Mouse (Mus musculus): ENCODE data around the gene Lyg1. TPM values are rescaled to one million over a fixed set of nuclear protein-coding genes. Genes with fewer than 3 reads are reported as not detected.

The Lyg1 gene
- total RNA-seq (2021), result not detected
- not detected in 2 replicates for polyA plus RNA-seq (2012; rRNA removed)
- long read RNA-seq, result 0 reads

GRCm38 (mm10) chr1:37957659-37958058 lies at the start of gene Lyg1:
Lyg1 (minus strand) TSS chr1:37957759.
- Histone ChIP-seq H3K36me3 (ENCODE audit: control insufficient read depth, insufficient read depth, low read length) (no peaks in the 10 kb centered on the region), H3K4me1 (ENCODE audit: control insufficient read depth, insufficient read depth, low read length) (no peaks in the 10 kb centered on the region), H3K79me2 (replicated peaks; ENCODE audit: control insufficient read depth, insufficient read depth, low read length) (no peaks in the 10 kb centered on the region), H3K27ac (no peak within 1 kb of the TSS), H3K9ac (ENCODE audit: low read depth, low read length) (no peak within 1 kb of the TSS), H3K27me3 (ENCODE audit: control insufficient read depth, insufficient read depth, low read length) (no peaks in the 10 kb centered on the region), H3K4me3 (no peak within 1 kb of the TSS)
- 79% methylated on average over 5 of the region's 5 CpGs for WGBS
- intact Hi-C loops (cut with DNase I), result no loop called here
- TF ChIP-seq POLR2A (IDR thresholded peaks at IDR 0.05; ENCODE audit: insufficient read depth, low read depth, low read length), result no peak
- TF ChIP-seq CTCF (IDR thresholded peaks at IDR 0.05), result no peak
- TF ChIP-seq EP300 (IDR thresholded peaks at IDR 0.05; ENCODE audit: insufficient read depth, low read depth, low read length), result no peak
- DNase-seq, result no peak

DNA sequence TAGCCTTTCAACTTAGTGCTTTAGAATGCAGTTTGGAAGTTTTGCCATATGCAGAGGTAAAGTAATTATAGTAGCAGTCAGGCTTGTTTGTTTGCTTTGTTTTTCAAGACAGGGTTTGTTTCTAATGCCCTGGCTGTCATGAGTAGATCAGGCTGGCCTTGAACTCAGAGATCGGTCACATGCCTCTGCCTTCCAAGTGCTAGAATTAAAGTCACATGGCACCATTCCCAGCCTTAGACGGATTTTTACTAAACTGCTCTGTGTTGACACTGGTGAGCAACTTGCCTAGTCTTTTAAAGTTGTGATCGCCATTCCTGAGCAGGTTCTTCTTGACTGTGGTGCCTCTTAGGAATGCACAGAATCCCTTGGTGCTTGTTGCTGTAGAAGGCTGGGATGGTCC lies 49.2 kb upstream of the Lyg1 start:
- no peaks in the 10 kb centered on the region for H3K27me3 ChIP-seq (ENCODE audit: control insufficient read depth, insufficient read depth, low read length)
- TF ChIP-seq EP300 (IDR thresholded peaks at IDR 0.05; ENCODE audit: insufficient read depth, low read depth, low read length), result no peak
- no peak for TF ChIP-seq POLR2A (IDR thresholded peaks at IDR 0.05; ENCODE audit: insufficient read depth, low read depth, low read length)
- TF ChIP-seq CTCF (IDR thresholded peaks at IDR 0.05), result no peak
- no peak overlapping the region for H3K27ac ChIP-seq
- H3K4me1 ChIP-seq (ENCODE audit: control insufficient read depth, insufficient read depth, low read length), result 0 out of 2 replicates have a peak, but pooled peaks cover 1% of the 10 kb centered on the region
- whole genome bisulfite sequencing, result 53% methylated on average over 3 of the region's 3 CpGs
- intact Hi-C loops (cut with DNase I), result no loop called here
- H3K9ac ChIP-seq (ENCODE audit: low read depth, low read length), result no peak overlapping the region
- H3K36me3 ChIP-seq (ENCODE audit: control insufficient read depth, insufficient read depth, low read length), result no peaks in the 10 kb centered on the region
- no peak overlapping the region for H3K4me3 ChIP-seq
- peaks cover 12% of the 10 kb centered on the region for H3K79me2 ChIP-seq (replicated peaks; ENCODE audit: control insufficient read depth, insufficient read depth, low read length)
- no peak for DNase-seq

DNA sequence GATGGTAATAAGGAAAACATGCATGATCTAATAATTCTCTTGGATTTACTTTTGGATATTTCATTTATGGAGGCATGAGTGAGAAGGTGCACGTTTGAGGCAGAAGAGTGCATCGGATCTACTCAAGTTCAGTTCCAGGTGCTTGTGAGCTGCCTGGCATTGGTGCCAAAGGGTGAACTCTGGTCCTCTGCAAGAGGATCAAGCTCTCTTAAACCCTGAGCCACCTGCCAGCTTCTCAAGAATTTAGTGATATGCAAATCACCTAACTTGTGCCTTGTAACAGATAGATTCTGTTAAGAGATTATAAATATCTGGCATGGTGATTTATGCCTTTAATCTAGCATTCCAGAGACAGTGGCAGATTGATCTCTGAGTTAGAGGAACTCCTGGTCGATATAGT lies 45.5 kb upstream of the Lyg1 start:
- H3K27me3 ChIP-seq (ENCODE audit: control insufficient read depth, insufficient read depth, low read length), result no peaks in the 10 kb centered on the region
- 0 out of 2 replicates have a peak, but pooled peaks cover 1% of the 10 kb centered on the region for H3K4me1 ChIP-seq (ENCODE audit: control insufficient read depth, insufficient read depth, low read length)
- no peak for TF ChIP-seq EP300 (IDR thresholded peaks at IDR 0.05; ENCODE audit: insufficient read depth, low read depth, low read length)
- no peak for TF ChIP-seq POLR2A (IDR thresholded peaks at IDR 0.05; ENCODE audit: insufficient read depth, low read depth, low read length)
- TF ChIP-seq CTCF (IDR thresholded peaks at IDR 0.05), result no peak
- intact Hi-C loops (cut with DNase I), result no loop called here
- H3K79me2 ChIP-seq (replicated peaks; ENCODE audit: control insufficient read depth, insufficient read depth, low read length), result peaks cover 12% of the 10 kb centered on the region
- H3K9ac ChIP-seq (ENCODE audit: low read depth, low read length), result no peak overlapping the region
- 67% methylated on average over 3 of the region's 3 CpGs for WGBS
- H3K36me3 ChIP-seq (ENCODE audit: control insufficient read depth, insufficient read depth, low read length), result peaks cover 4% of the 10 kb centered on the region; the same call in 1 of the 2 replicates
- H3K27ac ChIP-seq, result no peak overlapping the region
- no peak for DNase-seq
- H3K4me3 ChIP-seq, result no peak overlapping the region

DNA sequence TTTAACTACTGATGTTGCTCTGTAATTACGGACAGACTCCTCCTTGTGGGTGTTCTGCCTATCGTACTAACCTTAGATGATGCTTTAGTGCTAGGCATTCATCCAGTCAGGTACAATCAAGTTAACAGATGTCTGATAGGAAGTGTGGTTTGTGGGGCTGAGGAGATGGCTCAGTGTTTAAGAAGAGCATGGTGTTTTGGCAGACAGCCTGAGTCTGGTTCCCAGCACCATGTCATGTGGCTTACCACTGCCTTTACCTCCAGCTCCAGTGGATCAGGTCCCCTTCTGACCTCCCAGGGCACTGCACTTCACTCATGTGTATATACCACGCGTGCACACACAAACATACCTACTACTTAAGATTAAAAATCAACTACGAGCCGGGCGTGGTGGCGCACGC lies 44.4 kb upstream of the Lyg1 start:
- no peak overlapping the region for H3K4me3 ChIP-seq

DNA sequence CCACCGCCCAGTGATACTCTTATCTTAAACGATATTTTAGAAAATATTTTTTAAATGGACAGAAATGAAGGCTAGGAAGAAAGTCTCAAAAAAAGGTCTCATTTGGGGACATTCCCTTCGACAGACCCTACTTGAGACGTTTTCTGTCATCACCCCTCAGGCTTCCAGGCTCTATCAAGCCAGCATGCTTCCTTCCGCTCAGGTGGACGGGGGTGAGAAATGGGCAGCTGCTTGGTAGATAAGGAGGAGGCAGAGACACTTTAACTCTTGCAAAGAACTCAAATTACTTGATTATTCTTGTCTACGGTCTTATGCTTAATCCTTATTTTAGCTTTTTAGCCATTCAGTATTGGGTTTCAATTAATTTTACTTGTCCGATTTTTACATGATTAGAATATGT lies 43.3 kb upstream of the Lyg1 start:
- peaks cover 3% of the 10 kb centered on the region for H3K4me1 ChIP-seq (ENCODE audit: control insufficient read depth, insufficient read depth, low read length)
- H3K36me3 ChIP-seq (ENCODE audit: control insufficient read depth, insufficient read depth, low read length), result peaks cover 8% of the 10 kb centered on the region
- no peak for DNase-seq
- no peaks in the 10 kb centered on the region for H3K27me3 ChIP-seq (ENCODE audit: control insufficient read depth, insufficient read depth, low read length)
- intact Hi-C loops (cut with DNase I), result no loop called here
- no peak overlapping the region for H3K4me3 ChIP-seq
- no peak overlapping the region for H3K9ac ChIP-seq (ENCODE audit: low read depth, low read length)
- 75% methylated on average over 8 of the region's 8 CpGs for WGBS
- peaks cover 8% of the 10 kb centered on the region for H3K79me2 ChIP-seq (replicated peaks; ENCODE audit: control insufficient read depth, insufficient read depth, low read length)
- H3K27ac ChIP-seq, result no peak overlapping the region
- TF ChIP-seq POLR2A (IDR thresholded peaks at IDR 0.05; ENCODE audit: insufficient read depth, low read depth, low read length) (no peak), EP300 (IDR thresholded peaks at IDR 0.05; ENCODE audit: insufficient read depth, low read depth, low read length) (no peak), CTCF (IDR thresholded peaks at IDR 0.05) (no peak)

More for the DNA sequence above, 44.4 kb upstream of the Lyg1 start:
- Histone ChIP-seq H3K27me3 (ENCODE audit: control insufficient read depth, insufficient read depth, low read length) (no peaks in the 10 kb centered on the region), H3K27ac (no peak overlapping the region), H3K9ac (ENCODE audit: low read depth, low read length) (no peak overlapping the region), H3K79me2 (replicated peaks; ENCODE audit: control insufficient read depth, insufficient read depth, low read length) (peaks cover 11% of the 10 kb centered on the region), H3K36me3 (ENCODE audit: control insufficient read depth, insufficient read depth, low read length) (peaks cover 4% of the 10 kb centered on the region; the same call in 1 of the 2 replicates), H3K4me1 (ENCODE audit: control insufficient read depth, insufficient read depth, low read length) (0 out of 2 replicates have a peak, but pooled peaks cover 1% of the 10 kb centered on the region)
- WGBS, result 90% methylated on average over 9 of the region's 9 CpGs
- intact Hi-C loops (cut with DNase I), result no loop called here
- TF ChIP-seq POLR2A (IDR thresholded peaks at IDR 0.05; ENCODE audit: insufficient read depth, low read depth, low read length), result no peak
- TF ChIP-seq CTCF (IDR thresholded peaks at IDR 0.05), result no peak
- no peak for TF ChIP-seq EP300 (IDR thresholded peaks at IDR 0.05; ENCODE audit: insufficient read depth, low read depth, low read length)
- no peak for DNase-seq

DNA sequence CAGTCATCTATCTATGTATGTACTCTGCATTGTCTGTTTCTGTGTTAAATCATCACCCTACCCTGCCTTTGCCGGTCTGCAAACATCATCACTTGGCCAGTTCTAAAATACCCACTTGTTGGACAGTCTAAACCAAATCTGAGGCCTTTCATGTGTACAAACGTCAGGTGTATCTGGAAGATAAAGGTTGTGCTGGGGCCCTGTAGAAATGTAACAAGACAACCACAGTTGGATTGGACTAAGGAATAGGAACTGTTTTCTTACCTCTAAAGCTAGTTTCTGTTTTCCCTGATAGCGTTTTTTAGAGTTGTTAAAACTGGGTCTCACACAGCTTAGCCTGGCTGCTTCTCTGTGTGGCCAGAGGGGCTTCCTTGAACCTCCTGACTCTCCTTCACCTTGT lies 42.0 kb upstream of the Lyg1 start:
- intact Hi-C loops (cut with DNase I), result loop anchor here (2.0 to 10.0 kb wide), 2 partner anchors 107 to 1755 kb away; partner anchors contain the start of gene Uggt1

More for the DNA sequence above, 42.0 kb upstream of the Lyg1 start:
- Histone ChIP-seq H3K27me3 (ENCODE audit: control insufficient read depth, insufficient read depth, low read length) (no peaks in the 10 kb centered on the region), H3K79me2 (replicated peaks; ENCODE audit: control insufficient read depth, insufficient read depth, low read length) (peaks cover 8% of the 10 kb centered on the region), H3K9ac (ENCODE audit: low read depth, low read length) (no peak overlapping the region), H3K27ac (no peak overlapping the region), H3K4me3 (no peak overlapping the region), H3K4me1 (ENCODE audit: control insufficient read depth, insufficient read depth, low read length) (peaks cover 3% of the 10 kb centered on the region), H3K36me3 (ENCODE audit: control insufficient read depth, insufficient read depth, low read length) (peaks cover 9% of the 10 kb centered on the region)
- DNase-seq, result no peak
- TF ChIP-seq EP300 (IDR thresholded peaks at IDR 0.05; ENCODE audit: insufficient read depth, low read depth, low read length) (no peak), POLR2A (IDR thresholded peaks at IDR 0.05; ENCODE audit: insufficient read depth, low read depth, low read length) (no peak), CTCF (IDR thresholded peaks at IDR 0.05) (no peak)
- WGBS, result 39% methylated on average over 3 of the region's 3 CpGs

Measured in heart, adult 2 months (tissue).